Mouse (Mus musculus) liver, embryonic 14.5 days (tissue): ENCODE data around the gene Cdrt4. TPM values are rescaled to one million over a fixed set of nuclear protein-coding genes. Genes with fewer than 3 reads are reported as not detected.

ENCODE experiments used
- ATAC-seq: fragments of 200-750 bp; cut with Nextera tagmentation; 2 replicates; pipeline ENCODE4 v1.8.0; 2017; ENCODE audit warnings: moderate number of reproducible peaks, mild to moderate bottlenecking, moderate library complexity; ENCODE audit not compliant: insufficient read depth
- DNase-seq, 3 experiments: peaks; one replicate each; pipeline ENCODE4 v3.0.0-alpha.2; 2012 to 2013; ENCODE audit warnings: low read depth in 3 of 3, low spot score in 3 of 3
- H3K27ac ChIP-seq: fragments of 300-500 bp; sonication (generic); 2 replicates; pipeline ENCODE4 v1.5.1; 2014; ENCODE audit warnings: moderate library complexity, mild to moderate bottlenecking, control low read depth, inconsistent platforms
- H3K27me3 ChIP-seq: fragments of 300-500 bp; sonication (generic); 2 replicates; pipeline ENCODE4 v1.6.1; 2014; ENCODE audit warnings: mild to moderate bottlenecking, low read length, moderate library complexity; ENCODE audit not compliant: control insufficient read depth, insufficient read depth
- H3K36me3 ChIP-seq: fragments of 300-500 bp; sonication (generic); replicated peaks from 2 replicates; pipeline ENCODE4 v1.6.1; 2014; ENCODE audit warnings: low read depth; ENCODE audit not compliant: control insufficient read depth, insufficient read depth
- H3K4me1 ChIP-seq, 2 experiments: fragments of 200-500 bp in 1 of 2; fragments of 300-500 bp in 1 of 2; sonication (generic) in 1 of 2; replicated peaks; 2 replicates each; pipeline ENCODE4 v1.6.1; 2012 to 2014; ENCODE audit warnings: antibody characterized with exemption in 1 of 2, inconsistent platforms in 1 of 2, low read length in 1 of 2; ENCODE audit not compliant: control insufficient read depth in 2 of 2, insufficient read depth in 2 of 2
- H3K4me2 ChIP-seq: fragments of 300-500 bp; sonication (generic); 2 replicates; pipeline ENCODE4 v1.6.1; 2014; ENCODE audit warnings: low read depth, mild to moderate bottlenecking, control low read depth, moderate library complexity
- H3K4me3 ChIP-seq, 2 experiments: fragments of 200-500 bp in 1 of 2; fragments of 300-500 bp in 1 of 2; sonication (generic) in 1 of 2; 2 replicates each; pipeline ENCODE4 v1.5.1; 2012 to 2014; ENCODE audit warnings: low read depth in 2 of 2, low read length in 2 of 2, mild to moderate bottlenecking in 2 of 2, control low read depth in 1 of 2, inconsistent platforms in 1 of 2, moderate library complexity in 1 of 2; ENCODE audit not compliant: insufficient read depth in 1 of 2
- H3K9ac ChIP-seq: fragments of 300-500 bp; sonication (generic); replicated peaks from 2 replicates; pipeline ENCODE4 v1.6.1; 2014; ENCODE audit warnings: mild to moderate bottlenecking, control low read depth, moderate library complexity
- H3K9me3 ChIP-seq: fragments of 300-500 bp; sonication (generic); 2 replicates; pipeline ENCODE4 v1.6.1; 2016; ENCODE audit warnings: low read length, mixed read lengths; ENCODE audit not compliant: control insufficient read depth
- CTCF ChIP-seq: IDR thresholded peaks from 2 replicates; pipeline ENCODE4 v1.5.1; 2016; ENCODE audit warnings: antibody characterized with exemption, low read depth, control low read depth
- EP300 ChIP-seq: IDR thresholded peaks from 2 replicates; pipeline ENCODE4 v1.6.1; 2016; ENCODE audit warnings: antibody characterized with exemption, low read depth
- WGBS: fragments of 180-500 bp; shearing (Covaris S2); extraction: QIAGEN DNeasy Blood & Tissue Kit; methylation state at CpG from one replicate; pipeline ENCODE4 v1.1.7; 2014; ENCODE audit not compliant: insufficient replicate concordance; 5-methylcytosine and 5-hydroxymethylcytosine counted together
- polyA plus RNA-seq, 2 experiments: library from polyadenylated mRNA; depleted of rRNA in 1 of 2; stranded (reverse) in 1 of 2; unstranded in 1 of 2; fragments of >200 nt; fragmentation: Nextera tagmentation in 1 of 2; extraction: Ambion mirVana in 1 of 2; gene quantifications; 2 replicates each; pipeline versions ENCODE4 v1.2.1 to v1.2.3; 2012 to 2014

Cdrt4 gene
- polyA plus RNA-seq (2012; rRNA removed) = not detected in 2 replicates
- not detected in 2 replicates for polyA plus RNA-seq (2014; fragmentation: Nextera tagmentation; extraction: Ambion mirVana)

DNA sequence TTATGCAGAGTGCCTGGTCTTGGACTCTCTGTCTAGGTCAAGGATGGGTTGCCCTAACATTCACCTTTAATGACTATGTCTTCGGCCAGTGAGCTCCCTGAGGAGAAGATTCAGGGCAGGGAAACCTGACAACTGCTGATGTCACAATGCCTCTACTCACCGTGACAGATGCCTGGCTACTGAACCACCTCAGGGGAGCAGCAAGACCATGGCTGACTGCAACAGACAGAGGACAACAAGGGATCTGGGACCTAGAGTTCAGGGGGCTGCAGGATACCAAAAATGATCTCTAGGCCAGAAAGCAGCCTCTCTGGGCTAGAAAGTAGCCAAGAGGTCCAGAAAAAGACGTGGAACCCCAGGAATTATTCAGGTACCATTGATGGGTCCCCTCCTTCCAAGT lies at the start of gene Cdrt4:
TSS of gene Cdrt4 (plus strand) at position 182 of the 400 bp plus-strand sequence.
- no peaks in the 10 kb centered on the region for H3K9me3 ChIP-seq
- no peaks in the 10 kb centered on the region for H3K36me3 ChIP-seq
- WGBS = 53% methylated on average over 3 of the region's 3 CpGs
- H3K4me3 ChIP-seq = no peak within 1 kb of the TSS
- ATAC-seq (no peak), DNase-seq (no peak)
- no peak within 1 kb of the TSS for H3K27ac ChIP-seq
- TF ChIP-seq EP300 (no peak), CTCF (no peak)
- H3K9ac ChIP-seq = no peak within 1 kb of the TSS
- H3K4me1 ChIP-seq = no peaks in the 10 kb centered on the region
- no peak within 1 kb of the TSS for H3K4me2 ChIP-seq
- no peaks in the 10 kb centered on the region for H3K27me3 ChIP-seq

- no peaks in the 10 kb centered on the region for H3K4me1 ChIP-seq
- no peak overlapping the region for H3K4me2 ChIP-seq
- DNase-seq (peak in 2 of 3 experiments; percentile 25 to 26), ATAC-seq (no peak)
- no peak overlapping the region for H3K27ac ChIP-seq
- 28% methylated on average over 12 of the region's 12 CpGs for WGBS
- no peak overlapping the region for H3K4me3 ChIP-seq
- no peaks in the 10 kb centered on the region for H3K27me3 ChIP-seq
- no peak for TF ChIP-seq EP300
- peak; percentile 69 for TF ChIP-seq CTCF
- no peaks in the 10 kb centered on the region for H3K36me3 ChIP-seq
- no peak overlapping the region for H3K9ac ChIP-seq
- H3K9me3 ChIP-seq = no peaks in the 10 kb centered on the region
Measured at GRCm38 (mm10) chr11:62901699-62902323, 49.2 kb upstream of the Cdrt4 start.

GRCm38 (mm10) chr11:62903871-62904495 lies 47.0 kb upstream of the Cdrt4 start:
- H3K9ac ChIP-seq = no peak overlapping the region
- DNase-seq = no peak
- H3K9me3 ChIP-seq = no peaks in the 10 kb centered on the region
- no peaks in the 10 kb centered on the region for H3K4me1 ChIP-seq
- no peaks in the 10 kb centered on the region for H3K27me3 ChIP-seq
- TF ChIP-seq CTCF (no peak), EP300 (no peak)
- no peak for ATAC-seq
- no peaks in the 10 kb centered on the region for H3K36me3 ChIP-seq
- H3K4me3 ChIP-seq = no peak overlapping the region
- no peak overlapping the region for H3K4me2 ChIP-seq
- no peak overlapping the region for H3K27ac ChIP-seq
- WGBS = 57% methylated on average over 6 of the region's 6 CpGs

DNA sequence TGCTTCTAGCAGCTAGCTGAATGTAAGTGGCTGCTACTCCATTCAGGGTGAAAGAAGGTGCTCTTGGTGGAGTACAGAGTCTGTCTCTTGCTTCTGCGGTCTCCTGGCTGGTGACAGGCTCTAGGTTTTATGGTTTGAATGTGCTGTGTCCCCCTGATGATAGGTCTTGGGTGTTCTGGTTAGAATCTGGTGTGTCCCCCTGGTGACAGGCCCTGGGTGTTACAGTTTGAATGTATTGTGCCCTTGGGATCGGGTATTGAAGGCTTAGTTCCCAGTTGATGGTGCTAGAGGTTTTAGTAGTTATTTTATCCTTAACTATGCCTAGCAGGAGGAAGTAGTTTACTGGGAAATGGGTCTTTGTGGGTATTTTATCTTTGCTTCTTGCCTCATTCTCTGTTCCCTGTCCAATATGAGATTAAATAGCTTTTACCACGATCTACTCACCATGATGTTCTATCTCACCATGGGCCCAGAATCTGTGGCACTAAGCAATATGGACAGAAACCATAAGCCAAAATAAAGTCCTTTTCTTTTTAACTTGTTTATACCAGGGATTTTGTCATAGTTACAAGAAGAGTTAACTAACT lies 41.2 kb upstream of the Cdrt4 start:
- peak; percentile 50 for TF ChIP-seq CTCF
- no peak for TF ChIP-seq EP300
- no peaks in the 10 kb centered on the region for H3K36me3 ChIP-seq
- no peaks in the 10 kb centered on the region for H3K27me3 ChIP-seq
- WGBS = 40% methylated on average over 3 of the region's 3 CpGs
- ATAC-seq (no peak), DNase-seq (no peak)
- H3K9me3 ChIP-seq = no peaks in the 10 kb centered on the region
- no peak overlapping the region for H3K9ac ChIP-seq
- no peak overlapping the region for H3K27ac ChIP-seq
- no peak overlapping the region for H3K4me3 ChIP-seq
- H3K4me2 ChIP-seq = no peak overlapping the region
- H3K4me1 ChIP-seq = no peaks in the 10 kb centered on the region

GRCm38 (mm10) chr11:62911362-62911761 lies 39.6 kb upstream of the Cdrt4 start:
- no peaks in the 10 kb centered on the region for H3K27me3 ChIP-seq
- H3K4me2 ChIP-seq = no peak overlapping the region
- no peak overlapping the region for H3K9ac ChIP-seq
- peaks cover 0 to 6% of the 10 kb centered on the region in 2 experiments; a peak in 1 of 4 replicates for H3K4me1 ChIP-seq
- no peak for TF ChIP-seq CTCF
- no peak overlapping the region for H3K27ac ChIP-seq
- no peaks in the 10 kb centered on the region for H3K36me3 ChIP-seq
- H3K4me3 ChIP-seq = no peak overlapping the region
- ATAC-seq = no peak
- DNase-seq = no peak
- H3K9me3 ChIP-seq = no peaks in the 10 kb centered on the region
- 62% methylated on average over 8 of the region's 8 CpGs for WGBS
